Mouse (Mus musculus) gastrocnemius, postnatal 4 days (tissue): Measurements from ENCODE around the gene Ptprh. TPM values are rescaled to one million over a fixed set of nuclear protein-coding genes. Genes with fewer than 3 reads are reported as not detected.
"Not testable (repeated sequence)": the region's sequence is repeated elsewhere in the genome, so short reads cannot be mapped to it uniquely, and the experiment has no call there.

Experiments
- DNase-seq, 2 experiments: peaks; one replicate each; pipeline ENCODE4 v3.0.0; 2021 to 2022; ENCODE audit warnings: low spot score in 2 of 2, mixed read lengths in 2 of 2
- total RNA-seq, 2 experiments: library from RNA; stranded (reverse); gene quantifications; 2 replicates each; pipeline ENCODE4 v1.2.3; 2021

Ptprh gene
- total RNA-seq, 2 experiments from 2014 or later = not detected

DNA sequence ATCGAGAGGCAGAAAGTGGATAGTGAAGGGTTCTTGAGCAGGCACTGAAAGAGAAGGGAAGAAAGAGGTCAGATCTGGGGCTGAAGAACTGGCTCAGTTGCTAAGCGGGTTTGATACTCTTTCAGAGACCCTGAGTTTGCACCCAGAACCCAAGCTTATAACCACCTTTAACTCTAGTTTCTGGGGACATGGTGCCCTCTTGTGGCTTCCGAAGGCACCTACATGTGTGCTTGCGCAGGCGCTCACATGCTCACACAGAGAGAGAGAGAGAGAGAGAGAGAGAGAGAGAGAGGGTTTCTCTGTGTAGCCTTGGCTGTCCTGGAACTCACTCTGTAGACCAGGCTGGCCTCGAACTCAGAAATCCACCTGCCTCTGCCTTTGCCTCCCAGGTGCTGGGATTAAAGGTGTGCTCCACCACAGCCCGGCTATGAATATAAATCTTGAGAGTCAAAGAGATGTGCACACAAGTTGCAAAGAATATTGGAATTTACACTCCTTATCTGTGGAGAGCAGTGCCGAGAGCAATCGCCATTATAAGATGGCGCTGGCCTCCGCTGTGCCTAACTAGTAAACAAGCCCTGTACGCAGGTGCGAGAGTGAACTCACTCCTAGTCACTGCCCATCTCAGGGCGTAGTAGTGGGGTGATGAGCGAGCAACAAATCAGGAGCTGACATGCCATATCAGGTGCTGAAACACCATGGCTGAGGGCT, 79.5 kb downstream of the Ptprh start, which contains the start of gene Tnni3:
Tnni3 (minus strand) TSS at position 18 of the 711 bp plus-strand sequence.
- DNase-seq = not testable (repeated sequence)

DNA sequence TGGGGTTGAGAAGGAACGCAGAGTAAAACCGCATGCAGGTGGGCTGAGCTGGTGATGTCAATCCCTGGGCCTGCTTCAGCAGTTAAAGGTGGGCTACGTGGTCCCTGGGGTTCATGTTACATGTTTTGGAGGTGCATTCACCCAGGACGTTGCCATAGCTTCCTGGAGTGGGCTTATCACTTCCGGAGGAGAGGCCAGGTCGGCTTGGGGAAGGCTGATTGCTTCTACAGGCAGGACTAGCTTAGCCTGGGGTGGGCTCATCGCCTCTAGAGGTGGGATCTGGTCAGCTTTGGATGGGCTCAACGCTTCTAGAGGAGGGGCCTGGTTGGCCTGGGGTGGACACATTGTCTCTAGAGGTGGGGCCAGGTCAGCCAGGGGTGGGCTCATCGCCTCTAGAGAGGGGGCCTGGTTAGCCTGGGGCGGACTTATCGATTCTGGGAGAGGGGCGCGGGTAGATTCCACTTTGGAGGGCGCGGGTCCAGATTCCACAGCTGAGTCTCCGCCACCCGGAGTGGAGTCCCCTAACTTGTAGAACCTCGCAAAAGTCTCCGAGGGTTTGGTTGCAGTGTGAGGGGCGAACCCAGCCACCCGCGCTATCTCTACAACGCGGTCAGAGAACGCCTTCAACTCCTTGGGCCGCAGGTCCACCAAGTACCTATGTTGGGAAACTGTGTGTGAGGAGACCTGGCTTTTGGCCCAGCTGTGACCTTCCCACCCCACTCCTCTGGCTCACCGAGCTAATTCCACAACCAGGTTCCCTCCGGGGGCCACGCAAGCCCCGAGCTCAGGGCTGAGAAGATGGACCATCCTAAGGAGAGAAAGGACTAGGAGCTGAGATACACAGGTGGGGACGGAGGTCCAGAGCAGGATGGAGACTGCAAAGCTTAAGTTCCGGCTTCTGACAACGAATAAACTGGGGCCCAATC, 80.4 kb downstream of the Ptprh start:
- DNase-seq = no peak

DNA sequence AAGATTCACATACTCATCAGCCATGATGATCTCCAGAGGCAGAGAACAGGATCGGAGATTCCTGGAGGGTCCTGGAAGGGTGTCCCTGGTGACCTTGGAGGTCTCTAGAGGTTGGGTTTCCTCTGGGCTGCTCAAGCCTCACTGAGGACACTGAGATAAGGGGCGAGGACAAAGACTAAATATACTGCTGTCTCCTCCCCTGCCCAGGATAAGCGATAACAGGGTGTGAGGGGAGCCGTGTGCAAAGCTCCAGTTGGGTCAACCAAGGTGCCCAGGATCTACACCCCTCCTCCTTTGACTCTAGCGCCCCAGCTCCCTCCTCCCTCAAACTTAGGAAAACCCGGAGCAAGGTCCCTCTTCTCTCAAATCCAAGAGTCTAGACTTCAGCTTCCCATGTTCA, 81.5 kb downstream of the Ptprh start:
- no peak for DNase-seq

- no peak for DNase-seq
These were observed 82.4 kb downstream of the Ptprh start for GRCm38 (mm10) chr7:4521231-4522003.

- DNase-seq = no peak
These were observed 85.4 kb downstream of the Ptprh start for GRCm38 (mm10) chr7:4518487-4518886.

DNA sequence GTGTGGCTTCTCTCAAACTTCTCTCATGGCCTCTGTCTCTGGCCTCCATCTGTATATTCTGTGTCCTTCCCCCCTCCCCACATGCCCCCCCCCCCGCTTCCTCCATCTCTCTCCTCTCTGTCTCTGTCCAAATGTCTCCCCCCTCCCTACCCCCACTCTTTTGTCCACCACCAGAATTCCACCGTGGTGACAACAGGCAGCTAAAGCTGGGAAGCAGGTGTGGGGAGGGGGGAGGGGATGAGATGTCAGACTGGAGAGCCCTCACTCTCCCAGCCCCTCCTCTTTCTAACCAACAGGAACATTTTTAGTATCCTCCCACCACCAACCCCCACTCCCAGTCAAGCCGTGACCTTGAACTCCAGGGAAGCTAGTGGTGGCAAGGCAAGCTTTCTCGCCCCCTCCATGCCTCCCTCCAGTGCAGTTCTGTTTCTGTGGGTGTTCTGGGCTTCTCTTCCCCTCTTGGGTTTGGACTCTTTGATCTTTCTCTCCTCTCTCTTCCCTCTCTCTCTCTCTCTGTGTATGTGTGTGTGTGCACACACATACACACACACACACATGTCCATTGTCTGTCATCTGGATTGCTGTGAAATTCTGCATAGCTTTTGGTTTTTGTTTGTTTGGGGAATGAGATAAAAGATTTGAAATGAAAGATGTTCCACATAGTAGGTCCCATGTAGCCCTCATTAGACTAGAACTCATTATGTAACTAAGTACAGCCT, 87.3 kb downstream of the Ptprh start, which contains the start of gene Tnnt1:
Tnnt1 (minus strand) TSS at position 51 of the 719 bp plus-strand sequence.
- no peak for DNase-seq

- no peak for DNase-seq
These were observed 88.0 kb downstream of the Ptprh start for GRCm38 (mm10) chr7:4515853-4516252.

GRCm38 (mm10) chr7:4513829-4514712, 89.8 kb downstream of the Ptprh start:
- peak in 1 of 2 experiments; percentile 52 for DNase-seq

DNA sequence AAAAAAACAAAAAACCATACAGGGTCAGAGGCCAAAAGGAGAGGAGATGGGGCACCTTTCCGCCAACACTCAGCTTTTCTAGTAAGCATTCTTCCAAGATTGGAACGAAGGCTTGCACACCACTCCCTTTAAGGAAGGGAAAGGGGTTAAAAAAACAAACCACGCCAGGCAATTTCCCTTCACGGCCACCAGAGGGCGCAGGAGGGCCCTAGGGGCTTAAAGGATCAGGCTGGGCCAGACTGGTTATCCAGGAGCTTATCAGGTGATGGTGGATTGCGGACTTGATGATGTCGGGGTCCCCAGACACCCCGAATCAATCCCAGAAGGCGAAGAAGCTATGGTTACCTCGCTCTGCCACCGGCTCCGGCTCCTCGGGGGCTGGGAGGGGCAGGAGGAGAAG, 90.6 kb downstream of the Ptprh start:
- no peak for DNase-seq

DNA sequence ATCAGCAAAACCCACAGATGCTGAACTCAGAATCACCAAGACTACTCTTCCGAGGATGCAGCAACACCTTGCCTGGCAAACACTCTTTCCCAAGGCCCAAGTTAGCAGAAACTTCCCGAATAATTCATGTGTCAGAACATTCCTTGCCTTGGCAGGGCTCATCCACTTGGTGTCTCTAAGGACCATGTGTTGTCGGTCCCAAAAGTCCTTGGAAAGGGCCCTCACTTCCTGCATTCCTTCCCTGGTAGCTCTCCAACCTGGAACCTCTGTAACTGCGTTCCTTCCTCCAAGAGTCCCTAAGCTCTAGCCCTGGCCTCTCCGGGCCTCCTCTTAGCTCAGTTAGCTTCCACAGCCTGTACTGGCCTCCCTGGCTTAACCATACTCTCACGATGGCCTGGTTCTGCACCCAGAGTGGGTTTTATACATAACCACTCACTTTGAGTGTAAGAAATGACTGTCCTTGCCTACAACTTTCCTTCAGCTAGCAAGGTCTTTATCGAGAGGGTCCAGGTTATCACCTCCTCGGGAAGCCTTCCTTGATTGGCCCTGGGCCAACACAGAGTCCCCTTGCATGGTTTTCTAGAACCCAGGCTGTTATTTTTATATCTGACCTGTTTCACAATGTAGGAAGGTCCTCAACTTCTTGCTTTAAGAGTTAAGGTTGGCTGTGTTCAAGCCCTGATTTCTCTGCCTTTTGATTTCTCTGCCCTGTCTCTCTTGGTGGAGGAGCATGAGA, 92.2 kb downstream of the Ptprh start:
- DNase-seq = no peak

DNA sequence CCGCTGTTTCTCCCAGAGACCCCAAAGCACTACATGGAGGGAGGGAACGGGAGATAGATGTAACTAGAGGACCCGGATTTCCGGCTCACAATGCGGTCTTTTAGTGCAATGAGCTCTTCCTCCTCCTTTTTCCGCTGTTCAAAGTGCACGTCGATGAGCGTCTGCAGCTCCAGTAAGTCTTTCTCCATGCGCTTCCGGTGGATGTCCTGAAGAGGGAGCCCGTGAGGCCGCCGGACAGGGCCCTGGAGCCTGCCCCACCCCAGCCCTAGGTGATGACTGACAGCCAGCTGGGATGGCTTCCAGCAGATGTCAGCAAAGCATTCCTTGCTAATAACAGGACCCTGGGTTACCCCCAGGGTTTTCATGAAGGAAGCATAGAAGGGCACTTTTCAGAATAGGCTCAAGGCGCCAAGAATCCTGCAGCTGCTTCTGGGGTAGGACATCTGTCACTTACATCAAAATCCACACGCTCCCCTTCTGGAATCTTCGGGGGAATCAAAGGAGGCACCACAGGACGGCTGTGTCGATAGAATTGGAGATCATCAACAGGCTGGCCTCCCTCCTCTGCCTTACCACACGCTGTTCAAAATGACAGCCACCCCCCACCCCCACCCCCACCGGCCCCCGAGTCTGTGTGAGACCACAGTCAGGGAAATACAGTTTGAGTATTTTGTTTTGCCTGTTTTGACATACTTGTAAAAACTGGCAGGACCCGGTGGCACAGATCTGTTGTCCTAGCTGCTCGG, 93.8 kb downstream of the Ptprh start:
- peak; percentile 55 to 74 for DNase-seq

GRCm38 (mm10) chr7:4508739-4509116, 95.1 kb downstream of the Ptprh start:
- DNase-seq = no peak

DNA sequence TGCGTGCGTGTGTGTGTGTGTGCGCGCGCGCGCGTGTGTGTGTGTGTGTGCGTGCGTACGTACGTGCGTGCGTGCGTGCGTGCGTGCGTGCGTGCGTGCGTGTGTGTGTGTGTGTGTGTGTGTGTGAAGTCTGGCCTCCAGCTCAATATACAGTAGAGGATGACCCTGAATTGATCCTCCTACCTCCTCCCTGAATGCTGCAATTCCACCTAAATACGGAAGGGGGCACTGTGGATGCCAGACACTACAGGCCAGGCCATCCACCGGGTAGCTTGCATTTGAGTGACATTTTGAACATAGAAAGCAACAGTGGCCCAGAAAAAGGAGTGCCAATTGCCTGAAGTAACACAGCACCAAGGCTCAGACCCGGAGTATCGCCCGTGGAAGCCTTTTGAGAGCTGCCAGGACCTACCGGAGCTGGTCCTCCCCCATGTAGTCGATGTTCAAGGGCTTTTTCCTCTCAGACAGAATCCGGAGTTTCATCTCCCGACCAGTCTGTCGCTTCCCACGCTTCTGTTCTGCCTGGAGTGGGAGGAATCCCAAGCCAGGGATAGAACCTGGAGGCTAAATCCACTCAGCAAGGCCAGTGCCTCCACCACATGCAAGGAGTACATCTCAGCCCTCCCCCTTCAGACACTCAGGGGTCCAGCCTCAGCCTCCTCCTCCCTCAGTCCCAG, 95.6 kb downstream of the Ptprh start:
- no peak for DNase-seq

DNA sequence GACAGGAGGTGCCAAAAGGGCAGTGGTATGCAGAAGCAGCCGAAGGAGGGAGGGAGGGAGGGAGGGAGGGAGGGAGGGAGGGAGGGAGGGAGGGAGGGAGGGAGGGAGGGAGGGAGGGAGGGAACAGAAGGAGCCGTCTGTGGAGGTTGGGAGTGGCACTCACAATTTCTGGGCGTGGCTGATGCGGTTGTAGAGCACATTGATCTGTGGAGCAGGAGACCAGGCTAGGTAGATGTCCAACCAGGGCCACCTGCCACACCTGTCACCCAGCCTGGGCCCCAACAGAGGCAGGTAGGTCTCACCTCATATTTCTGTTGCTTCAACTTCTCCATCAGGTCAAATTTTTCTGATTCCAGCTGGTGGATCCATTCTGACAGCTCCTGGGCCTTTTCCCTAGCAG, 96.6 kb downstream of the Ptprh start:
- DNase-seq = no peak

DNA sequence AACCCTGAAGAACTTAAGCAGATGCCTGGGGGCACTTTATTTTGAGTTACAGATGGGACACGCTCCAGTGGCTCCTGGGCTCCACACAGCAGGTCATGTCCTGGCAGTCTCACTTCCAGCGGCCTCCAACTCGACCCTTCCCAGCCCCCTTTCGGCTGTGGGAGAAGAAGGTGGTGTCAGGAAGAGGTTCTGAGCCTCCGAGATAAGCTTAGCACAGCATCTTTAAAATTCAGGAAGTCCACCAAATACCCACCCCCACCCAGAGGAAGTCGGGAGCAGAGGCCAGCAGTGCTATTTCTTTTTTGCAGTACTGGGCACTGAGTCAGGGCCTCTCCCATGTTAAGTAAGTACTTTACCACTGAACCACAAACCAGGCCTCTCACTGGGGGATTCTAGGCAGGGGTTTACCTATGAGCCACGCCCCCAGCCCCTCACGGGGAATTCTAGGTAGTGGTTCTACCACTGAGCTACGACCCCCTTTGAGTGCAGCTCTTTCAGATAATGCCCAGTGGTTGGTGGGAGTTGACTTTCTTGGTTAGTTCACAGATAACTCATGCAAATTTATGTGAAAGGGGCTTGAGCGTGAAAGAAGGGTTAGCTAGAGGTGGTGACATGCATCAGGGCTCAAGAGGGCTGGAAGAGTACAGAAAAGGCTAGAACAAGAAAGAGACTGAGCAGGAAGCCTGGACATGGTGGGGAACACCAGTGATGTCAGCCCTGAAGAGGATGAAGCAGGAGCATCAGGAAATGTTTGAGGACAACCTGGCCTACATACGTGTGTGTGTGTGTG, 99.0 kb downstream of the Ptprh start:
- no peak for DNase-seq

GRCm38 (mm10) chr7:4503858-4504257, 100.0 kb downstream of the Ptprh start:
- DNase-seq = no peak

DNA sequence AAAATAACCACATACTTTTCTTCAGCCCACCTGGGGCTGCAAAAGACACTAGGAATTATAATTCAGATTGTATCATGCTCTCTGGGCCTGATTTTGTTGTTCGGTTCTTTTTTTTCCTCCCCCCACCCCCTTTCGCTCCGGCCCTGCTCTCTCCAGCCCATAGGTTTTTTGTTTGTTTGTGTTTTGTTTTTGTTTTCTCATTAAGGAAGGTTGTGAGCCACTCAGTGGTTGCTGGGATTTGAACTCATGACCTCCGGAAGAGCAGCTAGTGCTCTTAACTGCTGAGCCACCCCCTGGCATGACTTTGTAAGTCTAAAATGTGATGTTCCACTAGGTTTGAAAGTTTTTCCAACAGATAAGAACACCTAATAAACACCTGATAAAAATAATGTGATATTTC, 100.7 kb downstream of the Ptprh start:
- DNase-seq = no peak
